Mouse (Mus musculus) heart, postnatal 10 days (tissue): ENCODE measurements at regions not wholly inside any gene's neighbourhood (a gene's known extent, or its start where the extent isn't known, plus 50 kb on each side); places are given as distances from the start of the nearest gene placed in this dataset.
A peak's percentile ranks its signal among the peaks of the same experiment; 100 is the strongest.
"Not testable (repeated sequence)": the region's sequence is repeated elsewhere in the genome, so short reads cannot be mapped to it uniquely, and the experiment has no call there.

Source experiments
- DNase-seq, 2 experiments: peaks; one replicate each; pipeline ENCODE4 v3.0.0; 2021
- intact Hi-C: fragments of 180-260 bp; cut with DNase I; formaldehyde crosslinking; loops from one replicate; pipeline ENCODE4 v1.15.1; 2025

GRCm38 (mm10) chr1:96189776-96190175 is 522.4 kb upstream of the St8sia4 start:
- peak; percentile 7 to 18 for DNase-seq
- intact Hi-C loops, result not testable (repeated sequence)

- intact Hi-C loops, result no loop called here
- no peak for DNase-seq
Observed at GRCm38 (mm10) chr1:96166767-96167166, 499.4 kb upstream of the St8sia4 start.

- intact Hi-C loops, result no loop called here
- no peak for DNase-seq
Observed at GRCm38 (mm10) chr1:96155484-96155883, 488.1 kb upstream of the St8sia4 start.

- no peak for DNase-seq
- intact Hi-C loops, result no loop called here
Observed at GRCm38 (mm10) chr1:96128618-96129017, 461.2 kb upstream of the St8sia4 start.

- no peak for DNase-seq
- intact Hi-C loops, result no loop called here
Observed at GRCm38 (mm10) chr1:96107986-96108385, 440.6 kb upstream of the St8sia4 start.

GRCm38 (mm10) chr1:96105392-96105791 is 438.0 kb upstream of the St8sia4 start:
- intact Hi-C loops, result no loop called here

GRCm38 (mm10) chr1:96083575-96083974 is 416.2 kb upstream of the St8sia4 start:
- DNase-seq, result no peak
- intact Hi-C loops, result no loop called here

More at GRCm38 (mm10) chr1:96105392-96105791, 438.0 kb upstream of the St8sia4 start:
- no peak for DNase-seq

- intact Hi-C loops, result no loop called here
Observed at GRCm38 (mm10) chr1:96074710-96075109, 407.3 kb upstream of the St8sia4 start.

GRCm38 (mm10) chr1:96061335-96061734 is 394.0 kb upstream of the St8sia4 start:
- no peak for DNase-seq

More at GRCm38 (mm10) chr1:96074710-96075109, 407.3 kb upstream of the St8sia4 start:
- DNase-seq, result no peak

GRCm38 (mm10) chr1:96049260-96049659 is 381.9 kb upstream of the St8sia4 start:
- DNase-seq, result no peak
- intact Hi-C loops, result no loop called here

More at GRCm38 (mm10) chr1:96061335-96061734, 394.0 kb upstream of the St8sia4 start:
- intact Hi-C loops, result no loop called here

- no peak for DNase-seq
- intact Hi-C loops, result no loop called here
Observed at GRCm38 (mm10) chr1:96046556-96046955, 379.2 kb upstream of the St8sia4 start.

- intact Hi-C loops, result no loop called here
- no peak for DNase-seq
Observed at GRCm38 (mm10) chr1:96019443-96019842, 352.1 kb upstream of the St8sia4 start.

GRCm38 (mm10) chr1:96009461-96009860 is 342.1 kb upstream of the St8sia4 start:
- no peak for DNase-seq
- intact Hi-C loops, result no loop called here

GRCm38 (mm10) chr1:96003086-96003485 is 335.7 kb upstream of the St8sia4 start:
- intact Hi-C loops, result no loop called here
- DNase-seq, result no peak

GRCm38 (mm10) chr1:95962164-95962563 is 294.8 kb upstream of the St8sia4 start:
- intact Hi-C loops, result no loop called here
- no peak for DNase-seq
